Mouse (Mus musculus) liver, adult 2 months (tissue): ENCODE measurements around the gene Afdn.

Experiments used
- CTCF ChIP-seq: fragments of 200-500 bp; IDR thresholded peaks from 2 replicates; pipeline ENCODE4 v1.5.1; 2011; ENCODE audit warnings: low read depth, low read length, control low read depth
- POLR2A ChIP-seq: fragments of 200-500 bp; IDR thresholded peaks from 2 replicates; pipeline ENCODE4 v1.6.1; 2011; ENCODE audit warnings: low read length, control low read depth; ENCODE audit not compliant: insufficient read depth; ENCODE audit errors: extremely low read depth

GRCm38 (mm10) chr17:13761179-13761913 lies 1.0 kb downstream of the Afdn start, which contains the start of gene Tcte2:
- TF ChIP-seq POLR2A (no peak), CTCF (no peak)
